In the genomic region with DNA sequence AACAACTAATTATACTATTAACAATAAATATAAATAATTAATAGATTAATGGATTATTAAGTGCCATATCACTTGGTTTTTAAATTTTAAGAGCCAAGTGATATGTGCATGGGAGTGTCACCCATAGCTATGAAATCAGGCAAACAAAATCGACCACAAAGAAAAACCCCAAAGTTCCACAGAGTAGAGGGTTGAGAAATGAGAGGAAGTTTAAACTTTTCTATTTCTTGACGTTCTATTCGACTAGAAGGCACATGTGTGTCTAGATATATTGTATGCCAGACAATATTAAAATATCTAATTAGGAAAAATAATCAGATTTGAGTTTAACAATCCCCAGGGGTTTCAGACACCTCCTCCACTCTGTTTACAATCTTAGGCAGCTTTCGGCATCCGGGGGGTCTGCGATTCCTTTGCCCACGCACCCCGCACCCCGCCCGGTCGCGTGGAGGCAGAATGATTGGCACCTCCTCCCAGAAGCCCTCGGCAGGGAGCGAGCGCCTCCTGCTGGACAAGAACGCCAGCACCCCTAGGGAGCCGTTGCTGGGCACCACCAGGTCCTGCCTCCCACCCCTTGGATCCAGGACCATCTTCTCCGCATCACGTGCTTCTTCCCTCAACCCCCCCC, we compare ENCODE assay signal across 8 mouse cellular contexts. TPM values are rescaled to one million over a fixed set of nuclear protein-coding genes. Genes with fewer than 3 reads are reported as not detected.
DNase-seq lines count a peak whose midpoint lies in the region; ATAC-seq lines count a peak whose summit lies in the region.

No protein-coding gene starts in this region.

- no peak for ATAC-seq in limb, embryonic 13.5 days (ENCODE audit: low FRiP score, low read depth)
- ATAC-seq in midbrain, embryonic 16.5 days: no peak

- peaks cover 12% of the 10 kb centered on the region for H3K4me1 ChIP-seq in embryonic facial prominence, embryonic 10.5 days
- peaks cover 10% of the 10 kb centered on the region; the same call in 1 of the 2 replicates for H3K4me1 ChIP-seq in limb, embryonic 13.5 days
- peaks cover 6% of the 10 kb centered on the region; the same call in 1 of the 2 replicates for H3K4me1 ChIP-seq in midbrain, embryonic 16.5 days (ENCODE audit: control insufficient read depth, insufficient read depth, low read length)

- H3K4me3 ChIP-seq in embryonic facial prominence, embryonic 10.5 days: peak overlapping the region; percentile 36
- 0 out of 2 replicates have a peak overlapping the region, but pooled peaks have one; percentile 19 for H3K4me3 ChIP-seq in limb, embryonic 13.5 days
- no peak overlapping the region for H3K4me3 ChIP-seq in midbrain, embryonic 16.5 days (ENCODE audit: low read depth, low read length)

- 8% methylated on average over 19 of the region's 19 CpGs for WGBS in embryonic facial prominence, embryonic 10.5 days
- WGBS in limb, embryonic 13.5 days: 6% methylated on average over 19 of the region's 19 CpGs
- 7% methylated on average over 19 of the region's 19 CpGs for whole genome bisulfite sequencing in midbrain, embryonic 16.5 days

- H3K27me3 ChIP-seq in embryonic facial prominence, embryonic 10.5 days (replicated peaks; ENCODE audit: low read depth, poor library complexity, severe bottlenecking): peaks cover 8% of the 10 kb centered on the region; the same call in 1 of the 2 replicates
- H3K27me3 ChIP-seq in limb, embryonic 13.5 days: peaks cover 5% of the 10 kb centered on the region; the same call in 1 of the 2 replicates
- H3K27me3 ChIP-seq in midbrain, embryonic 16.5 days (ENCODE audit: control insufficient read depth, insufficient read depth, low read depth, low read length): no peaks in the 10 kb centered on the region

- 0 out of 2 replicates have a peak, but pooled peaks cover 4% of the 10 kb centered on the region for H3K9me3 ChIP-seq in embryonic facial prominence, embryonic 10.5 days
- H3K9me3 ChIP-seq in limb, embryonic 13.5 days: 0 out of 2 replicates have a peak, but pooled peaks cover 4% of the 10 kb centered on the region
- no peaks in the 10 kb centered on the region for H3K9me3 ChIP-seq in midbrain, embryonic 16.5 days (replicated peaks; ENCODE audit: control insufficient read depth, low read length, poor library complexity, severe bottlenecking)

- H3K27ac ChIP-seq in embryonic facial prominence, embryonic 10.5 days (replicated peaks): 0 out of 2 replicates have a peak overlapping the region, but pooled peaks have one; percentile 10
- H3K27ac ChIP-seq in limb, embryonic 13.5 days: no peak overlapping the region
- H3K27ac ChIP-seq in midbrain, embryonic 16.5 days (ENCODE audit: low read length): no peak overlapping the region

- H3K4me2 ChIP-seq in limb, embryonic 13.5 days (replicated peaks): peak overlapping the region; percentile 53
- H3K4me2 ChIP-seq in midbrain, embryonic 16.5 days (ENCODE audit: low read length): peak overlapping the region; percentile 41

- H3K9ac ChIP-seq in limb, embryonic 13.5 days: no peak overlapping the region
- no peak overlapping the region for H3K9ac ChIP-seq in midbrain, embryonic 16.5 days (ENCODE audit: low read depth, low read length)

- DNase-seq in ovary, postnatal 10 days (ENCODE audit: low spot score): peak; percentile 67
- DNase-seq in ovary, adult 18-20 months (ENCODE audit: low spot score): no peak
- DNase-seq in embryonic facial prominence, embryonic 10.5 days (ENCODE audit: low spot score): peak; percentile 89
- peak; percentile 78 to 96 for DNase-seq in heart, adult 18-20 months
- peak; percentile 83 for DNase-seq in kidney, adult 18-20 months
- DNase-seq in spleen, postnatal 14 days (ENCODE audit: low spot score in 2 of 2): peak; percentile 76 to 90

- H3K36me3 ChIP-seq in embryonic facial prominence, embryonic 10.5 days (replicated peaks): no peaks in the 10 kb centered on the region
- H3K36me3 ChIP-seq in limb, embryonic 13.5 days: no peaks in the 10 kb centered on the region
- H3K36me3 ChIP-seq in midbrain, embryonic 16.5 days (ENCODE audit: control insufficient read depth, insufficient read depth, low read length): no peaks in the 10 kb centered on the region

RNA-seq across cellular contexts. Expression of gene Spocd1, which starts 0.8 kb away (rescaled TPM):
- polyA plus RNA-seq in embryonic facial prominence, embryonic 10.5 days (2016; fragmentation: Nextera tagmentation; extraction: Ambion mirVana): not detected in 2 replicates
- total RNA-seq in heart, adult 18-20 months (2021): not detected
- polyA plus RNA-seq in limb, embryonic 13.5 days (2015; fragmentation: Nextera tagmentation; extraction: Ambion mirVana): 0.06 TPM in 2 replicates
- polyA plus RNA-seq in midbrain, embryonic 16.5 days (2015; fragmentation: Nextera tagmentation; extraction: Ambion mirVana): not detected in 2 replicates

RNA-seq across cellular contexts. Expression of gene Adgrb2, which starts 56.4 kb away (rescaled TPM):
- 1.1 and 1.2 TPM in 2 replicates for polyA plus RNA-seq in embryonic facial prominence, embryonic 10.5 days (2016; fragmentation: Nextera tagmentation; extraction: Ambion mirVana)
- total RNA-seq in heart, adult 18-20 months (2021): 1 to 10 TPM; 2.1 to 2.4 TPM
- polyA plus RNA-seq in limb, embryonic 13.5 days (2015; fragmentation: Nextera tagmentation; extraction: Ambion mirVana): 4.0 and 4.8 TPM in 2 replicates
- 15.8 and 17.0 TPM in 2 replicates for polyA plus RNA-seq in midbrain, embryonic 16.5 days (2015; fragmentation: Nextera tagmentation; extraction: Ambion mirVana)
